Mouse (Mus musculus) G1E (cell line): ENCODE measurements at regions not wholly inside any gene's neighbourhood (a gene's known extent, or its start where the extent isn't known, plus 50 kb on each side); places are given as distances from the start of the nearest gene placed in this dataset.
A peak's percentile ranks its signal among the peaks of the same experiment; 100 is the strongest.
"Not testable (repeated sequence)": the region's sequence is repeated elsewhere in the genome, so short reads cannot be mapped to it uniquely, and the experiment has no call there.

Experiments
- CTCF ChIP-seq: IDR thresholded peaks from 2 replicates; pipeline ENCODE4 v1.5.1; 2012; ENCODE audit warnings: low read depth, low read length, inconsistent platforms, mixed read lengths
- GATA1 ChIP-seq: IDR thresholded peaks from 2 replicates; pipeline ENCODE4 v1.6.1; 2012; ENCODE audit warnings: borderline replicate concordance, low read length, inconsistent platforms, mixed read lengths
- POLR2AphosphoS5 ChIP-seq: IDR thresholded peaks from 2 replicates; pipeline ENCODE4 v1.6.1; 2012; ENCODE audit warnings: low read depth, low read length, inconsistent platforms; ENCODE audit not compliant: insufficient replicate concordance

DNA sequence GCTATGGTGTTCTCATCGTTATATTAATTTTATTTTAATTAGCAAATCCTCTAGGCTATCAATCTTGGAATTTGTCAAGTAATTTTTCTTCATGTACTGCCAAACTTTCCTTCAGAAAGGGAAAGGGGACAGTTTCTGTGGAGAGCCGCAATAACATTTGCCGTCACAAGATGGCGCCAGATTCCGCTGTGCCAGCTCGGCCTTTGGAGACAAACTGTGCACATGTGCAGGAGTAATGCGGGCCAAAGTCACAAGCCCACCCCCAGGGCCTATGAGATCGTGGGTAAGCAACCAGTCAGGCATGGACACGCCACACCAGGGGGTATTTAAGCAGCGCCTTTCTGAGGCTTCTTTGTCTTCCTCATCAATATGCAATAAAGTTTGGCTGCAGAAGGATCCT, 1132.8 kb upstream of the Tacstd2 start:
- TF ChIP-seq CTCF: peak; percentile 57
- not testable (repeated sequence) for TF ChIP-seq GATA1, POLR2AphosphoS5
